34 mouse cellular contexts compared by ENCODE assay signal in genomic region chr6:147922506-147922905, GRCm38 (mm10).
"Had no signal": no experiment of that assay in that cellular context is flagged by ENCODE, and none has a peak within 500 bp of the region (broad histone marks: within the 10 kb centered on the region; RNA-seq: fewer than 3 reads in every experiment).

No protein-coding gene starts in this region.

- H3K4me1 ChIP-seq: heart, embryonic 15.5 days; hindbrain, embryonic 10.5 days; hindbrain, embryonic 12.5 days; hindbrain, embryonic 13.5 days; kidney, embryonic 15.5 days had no signal

- H3K4me3 ChIP-seq: heart, adult 2 months; heart, embryonic 13.5 days; heart, embryonic 15.5 days; hindbrain, embryonic 10.5 days; hindbrain, embryonic 12.5 days; hindbrain, embryonic 13.5 days; hindbrain, embryonic 15.5 days; intestine, embryonic 15.5 days; kidney, embryonic 15.5 days; layer of hippocampus, adult 2 months had no signal

- H3K27me3 ChIP-seq: heart, embryonic 13.5 days; heart, embryonic 15.5 days; hindbrain, embryonic 12.5 days; hindbrain, embryonic 13.5 days; hindbrain, embryonic 15.5 days; intestine, embryonic 15.5 days; kidney, embryonic 15.5 days had no signal

- H3K9ac ChIP-seq: heart, embryonic 13.5 days; heart, embryonic 15.5 days; hindbrain, embryonic 12.5 days; hindbrain, embryonic 13.5 days; hindbrain, embryonic 14.5 days; hindbrain, embryonic 15.5 days; intestine, embryonic 15.5 days; kidney, embryonic 15.5 days had no signal

- DNase-seq: heart, adult 2 months; heart, postnatal 10 days; heart, postnatal 14 days; heart, postnatal 36 days; heart, postnatal 4 days; kidney, adult 11 months; kidney, adult 18-20 months; kidney, adult 2 months; kidney, adult 8-10 months; kidney, adult 9 months; kidney, postnatal 10 days; kidney, postnatal 14 days; kidney, postnatal 25 days; kidney, postnatal 36 days; kidney, postnatal 4 days; layer of hippocampus, adult 9-11 months; layer of hippocampus, postnatal 36 days had no signal

- H3K4me2 ChIP-seq: heart, embryonic 11.5 days; heart, embryonic 13.5 days; heart, embryonic 15.5 days; hindbrain, embryonic 12.5 days; hindbrain, embryonic 13.5 days; hindbrain, embryonic 14.5 days; hindbrain, embryonic 15.5 days; intestine, embryonic 15.5 days; kidney, embryonic 15.5 days had no signal

- ATAC-seq: hindbrain, embryonic 16.5 days; hindbrain, postnatal 0 days; inflammation-experienced regulatory T-cells, adult 6 months; intestine, embryonic 15.5 days; intestine, embryonic 16.5 days; intestine, postnatal 0 days had no signal

- H3K9me3 ChIP-seq: heart, embryonic 13.5 days; heart, embryonic 15.5 days; hindbrain, embryonic 10.5 days; hindbrain, embryonic 12.5 days; hindbrain, embryonic 13.5 days; hindbrain, embryonic 15.5 days; intestine, embryonic 15.5 days; kidney, embryonic 15.5 days had no signal

- H3K27ac ChIP-seq: heart, adult 2 months; heart, embryonic 13.5 days; heart, embryonic 15.5 days; hindbrain, embryonic 10.5 days; hindbrain, embryonic 12.5 days; hindbrain, embryonic 13.5 days; hindbrain, embryonic 14.5 days; hindbrain, embryonic 15.5 days; hindbrain, postnatal 0 days; intestine, embryonic 15.5 days; kidney, embryonic 15.5 days; kidney, postnatal 0 days; layer of hippocampus, adult 2 months had no signal

- H3K36me3 ChIP-seq: heart, embryonic 13.5 days; heart, embryonic 15.5 days; hindbrain, embryonic 10.5 days; hindbrain, embryonic 12.5 days; hindbrain, embryonic 13.5 days; hindbrain, embryonic 15.5 days; intestine, embryonic 15.5 days; kidney, embryonic 15.5 days had no signal
